Mouse (Mus musculus): ENCODE results near the gene Zc3h12b.
"Not testable (repeated sequence)": the region's sequence is repeated elsewhere in the genome, so short reads cannot be mapped to it uniquely, and the experiment has no call there.

The Zc3h12b gene

DNA sequence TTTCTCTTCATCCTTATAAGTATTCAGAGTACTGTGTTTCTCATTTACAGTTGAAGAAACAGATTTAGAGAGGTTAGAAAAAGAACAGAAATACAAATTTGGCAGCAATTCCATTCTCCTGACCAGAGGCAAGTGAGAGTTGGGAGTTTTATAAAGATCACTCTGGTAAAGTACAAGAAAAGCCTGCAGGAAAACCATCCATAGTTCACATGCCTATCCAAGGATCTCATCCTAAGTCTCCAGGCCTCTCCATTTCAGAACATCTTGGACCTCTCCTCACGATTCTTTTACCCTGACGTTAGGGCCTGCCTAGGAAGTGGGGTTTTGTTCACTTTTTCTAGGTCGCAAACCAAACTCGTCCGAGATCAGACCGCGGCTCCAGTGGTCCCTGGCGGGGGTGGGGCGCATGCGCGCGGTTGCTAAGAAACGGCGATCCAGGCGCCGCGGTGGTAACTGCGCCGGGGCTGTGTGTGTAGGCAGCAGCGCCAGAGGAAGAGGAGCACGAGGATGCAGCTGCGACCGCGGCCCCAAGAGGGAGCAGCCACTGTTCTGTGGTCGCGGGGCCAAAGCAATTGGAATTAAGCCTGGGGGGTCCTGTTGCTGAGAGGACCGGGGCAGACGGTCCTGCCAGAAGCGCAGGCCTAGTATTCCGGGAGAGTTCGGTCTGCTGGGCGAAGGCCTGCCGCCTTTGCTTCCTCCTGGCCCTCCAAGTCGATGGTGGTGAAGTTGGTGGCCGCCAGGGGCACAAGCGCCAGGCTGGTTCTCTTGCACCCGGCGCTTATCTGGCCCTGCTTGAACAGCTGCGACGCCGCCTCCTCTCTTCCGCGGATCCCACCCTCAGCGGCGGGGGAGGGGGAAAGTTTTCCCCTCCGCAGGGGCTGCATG is at the start of gene Zc3h12b:
TSS of gene Zc3h12b (plus strand) at position 452 of the 885 bp plus-strand sequence.
- peak; percentile 77 for DNase-seq (ENCODE audit: low spot score)

DNA sequence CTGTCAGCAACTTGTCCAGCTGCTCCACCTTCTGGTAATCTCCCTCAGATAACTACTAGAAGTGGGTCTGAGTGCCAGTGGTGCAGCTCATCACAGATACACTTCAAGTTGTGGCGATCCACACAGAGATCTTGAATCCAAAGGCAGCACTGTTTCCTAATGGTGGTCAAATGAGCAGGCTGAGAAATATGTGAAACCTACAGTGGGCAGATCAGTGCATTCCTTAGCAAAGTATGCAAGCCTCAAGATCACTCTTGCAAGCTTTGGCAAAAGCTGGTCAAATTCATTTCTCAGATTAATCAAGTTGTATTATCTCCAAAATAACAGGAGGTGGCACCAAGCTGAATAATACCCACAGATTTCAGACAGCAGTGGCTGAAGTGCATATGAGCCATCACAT is 29.3 kb upstream of the Zc3h12b start:
- DNase-seq (ENCODE audit: low spot score): no peak

DNA sequence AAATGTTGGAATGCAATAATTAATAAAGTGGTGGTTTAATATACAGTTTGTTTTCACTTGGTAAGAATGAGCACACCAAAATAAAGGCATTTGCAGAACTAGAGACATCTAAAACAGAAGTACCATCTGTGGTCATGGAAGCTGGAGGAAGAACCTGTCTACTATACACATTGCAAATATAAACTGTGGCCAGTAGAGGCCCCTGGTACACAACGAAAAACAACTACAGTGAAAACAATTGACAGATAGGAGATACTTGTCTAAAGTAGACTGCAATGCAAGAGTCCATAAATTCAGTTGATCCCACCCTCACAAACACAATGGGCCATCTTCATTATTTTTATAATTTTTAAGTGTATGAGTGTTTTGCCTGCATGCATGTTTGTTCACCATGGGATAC is 24.4 kb upstream of the Zc3h12b start:
- DNase-seq (ENCODE audit: low spot score): no peak

DNA sequence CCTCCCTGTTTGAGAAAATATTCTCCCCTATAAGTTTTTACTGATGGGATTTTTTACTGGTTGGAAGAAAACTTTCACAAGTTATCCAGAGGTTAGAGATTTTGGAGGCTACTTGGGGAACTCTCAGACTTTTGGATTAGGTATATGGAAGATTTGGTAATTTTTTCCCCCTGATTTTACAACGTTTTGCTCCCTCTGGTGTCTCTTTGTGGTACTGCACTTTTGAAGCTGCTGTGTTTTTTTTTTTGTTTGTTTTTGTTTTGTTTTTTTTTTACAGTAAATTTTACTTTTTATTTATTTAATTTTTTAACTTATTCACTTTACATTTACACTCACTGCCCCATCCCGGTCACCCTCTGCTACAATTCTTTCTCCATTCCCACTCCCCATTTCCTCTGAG is 26.8 kb downstream of the Zc3h12b start:
- no peak for DNase-seq (ENCODE audit: low spot score)

DNA sequence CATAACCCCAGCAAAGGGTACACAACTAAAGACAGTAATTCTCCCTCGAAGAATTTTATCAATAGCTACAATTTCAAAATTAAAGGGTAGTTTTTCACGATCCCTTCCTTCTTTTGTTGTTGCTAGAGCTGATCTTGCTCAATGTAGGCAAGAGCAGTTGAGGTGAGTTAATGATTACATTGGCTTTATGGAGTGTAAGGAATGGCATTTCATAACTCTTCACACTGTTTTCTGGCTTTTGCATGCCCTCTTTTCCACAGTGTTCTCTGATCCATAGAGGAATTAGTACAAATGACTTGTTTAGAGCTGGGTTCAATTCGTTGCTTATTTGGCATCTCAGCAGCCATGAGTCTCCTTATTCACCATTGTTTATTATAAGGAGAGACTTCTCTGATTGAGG is 84.4 kb downstream of the Zc3h12b start:
- no peak for DNase-seq (ENCODE audit: low spot score)

DNA sequence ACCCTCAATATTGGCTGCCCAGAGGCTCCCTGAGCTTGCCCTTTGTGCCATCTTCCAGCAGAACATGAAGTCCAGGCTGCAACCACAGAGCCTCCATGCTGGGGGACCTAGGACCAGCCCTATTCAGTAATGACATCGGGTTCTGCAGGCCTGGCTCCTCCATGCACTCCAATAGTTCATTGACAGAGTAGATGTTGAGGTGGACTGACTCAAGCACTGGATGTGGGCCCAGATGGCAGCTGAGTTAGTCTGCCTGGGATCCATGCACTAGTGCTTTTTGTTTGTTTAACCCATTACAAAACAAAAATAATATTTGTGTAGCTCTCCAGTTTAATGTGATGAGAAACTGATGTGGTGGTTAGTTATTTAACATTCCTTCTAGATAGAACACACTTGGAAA is 90.3 kb downstream of the Zc3h12b start:
- DNase-seq (ENCODE audit: low spot score): no peak

DNA sequence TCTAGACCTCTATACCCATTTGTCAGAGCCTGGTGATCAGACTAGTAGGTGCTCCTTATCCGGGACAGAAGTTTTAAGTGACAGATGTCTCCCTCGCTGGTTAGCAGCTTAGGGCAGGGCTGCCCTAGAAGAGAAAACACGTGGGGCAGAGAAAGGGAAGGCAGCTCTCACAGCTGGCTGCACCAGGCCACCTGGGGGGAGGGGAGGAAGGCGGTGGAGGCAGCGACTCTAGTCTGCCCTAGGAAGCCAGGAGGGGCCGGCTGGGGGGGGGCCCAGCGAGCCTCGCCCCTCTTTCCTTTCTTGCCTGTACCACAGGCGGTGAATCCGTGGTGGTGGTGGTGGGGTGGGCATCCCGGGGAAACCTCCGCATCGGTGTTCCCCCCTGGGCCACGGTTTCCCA is 141.3 kb downstream of the Zc3h12b start:
- DNase-seq (ENCODE audit: low spot score): no peak

DNA sequence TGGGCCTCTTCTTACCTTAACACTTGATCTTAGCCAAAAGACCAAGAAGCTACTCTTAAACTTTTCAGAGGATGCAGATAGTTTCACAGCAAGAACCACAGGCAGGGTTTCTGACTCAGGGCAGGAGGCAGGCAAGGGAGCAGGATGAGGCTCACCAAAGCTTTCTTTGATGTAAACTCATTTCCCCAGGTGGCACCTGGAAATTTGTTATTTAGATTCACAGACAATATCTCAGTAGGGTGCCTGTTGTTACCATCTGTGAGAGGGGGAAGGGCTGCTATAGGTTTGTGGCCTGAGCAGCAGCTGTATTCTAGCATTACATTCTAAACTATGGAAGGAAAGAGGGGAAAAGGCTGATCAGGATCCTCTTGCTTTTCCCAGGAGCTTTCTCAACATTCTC is 169.6 kb downstream of the Zc3h12b start:
- no peak for DNase-seq (ENCODE audit: low spot score)

DNA sequence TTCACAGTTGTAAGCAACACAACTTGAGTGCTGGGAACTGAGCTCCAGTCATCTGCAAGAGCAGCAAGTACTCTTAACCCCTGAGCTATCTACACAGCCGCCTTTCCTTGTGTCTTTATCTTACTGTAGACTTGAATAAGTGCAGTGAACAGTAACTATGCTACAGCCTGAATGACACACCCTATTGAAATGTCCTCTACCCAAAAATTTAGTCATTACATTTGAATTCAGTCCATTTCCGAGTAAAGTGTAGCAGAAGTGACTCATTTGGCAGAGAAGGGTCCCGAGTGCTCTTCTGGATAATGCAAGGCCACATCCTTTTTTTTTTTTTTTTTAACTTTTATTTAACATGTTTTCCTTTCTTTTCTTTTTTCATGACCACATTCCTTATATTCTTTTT is 191.2 kb downstream of the Zc3h12b start:
- no peak for DNase-seq (ENCODE audit: low spot score)

DNA sequence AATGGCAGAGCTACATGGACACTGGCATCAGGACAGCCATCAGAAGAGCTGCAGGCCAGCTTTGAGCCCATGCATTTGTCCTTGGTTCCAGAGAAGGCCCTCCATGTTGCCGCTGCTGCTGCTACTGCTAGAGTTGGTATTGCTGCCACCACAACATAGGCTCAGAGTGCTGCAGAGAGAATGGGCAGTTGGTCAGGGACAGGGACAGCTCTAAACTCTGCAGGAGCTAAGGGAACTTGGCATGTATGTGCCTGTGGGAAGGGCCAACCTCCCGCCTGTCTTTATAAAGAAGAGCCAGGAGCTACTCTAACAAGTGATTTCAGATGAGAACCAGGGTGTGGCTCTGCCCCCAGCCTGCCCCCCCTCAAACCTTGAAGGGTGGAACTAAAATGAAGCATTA is 224.0 kb downstream of the Zc3h12b start:
- DNase-seq (ENCODE audit: low spot score): no peak

DNA sequence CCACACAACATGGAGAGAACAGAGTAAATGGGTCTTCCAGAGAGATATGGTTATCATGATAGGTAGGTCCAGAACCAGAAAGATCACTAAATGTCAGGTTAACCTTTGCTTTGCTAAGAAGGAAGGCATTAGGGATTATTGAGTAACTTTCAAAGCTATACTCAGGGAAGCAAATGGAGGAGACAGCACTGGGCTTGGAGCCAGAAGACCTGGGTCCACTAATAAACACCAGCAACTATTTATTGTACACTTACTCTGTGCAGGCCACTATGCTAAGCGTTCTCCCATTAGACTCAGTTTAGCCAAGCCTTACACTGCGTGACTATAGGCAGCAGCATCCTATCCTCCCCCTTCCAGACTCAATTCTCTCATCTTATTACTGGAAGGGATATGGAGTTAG is 234.0 kb downstream of the Zc3h12b start:
- DNase-seq (ENCODE audit: low spot score): no peak

DNA sequence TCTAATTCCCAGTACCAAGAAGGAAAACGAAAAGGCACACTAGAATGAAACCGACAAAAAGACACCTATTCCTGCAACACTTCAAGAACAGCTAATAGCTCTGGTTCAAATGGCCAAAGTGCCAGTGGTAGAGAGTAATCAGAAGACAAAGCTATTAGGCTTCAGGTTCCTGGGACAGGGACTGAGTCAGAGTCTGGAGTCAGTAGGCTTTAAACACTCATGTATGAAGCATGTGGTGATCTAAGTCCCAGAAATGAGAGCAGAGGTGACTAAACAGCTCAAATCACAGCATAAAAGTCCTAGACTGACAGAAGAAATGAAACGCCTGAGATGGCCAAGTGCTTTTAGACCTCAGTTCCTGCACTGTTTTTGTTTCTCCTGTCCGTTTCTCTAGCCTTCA is 236.7 kb downstream of the Zc3h12b start:
- DNase-seq (ENCODE audit: low spot score): no peak

DNA sequence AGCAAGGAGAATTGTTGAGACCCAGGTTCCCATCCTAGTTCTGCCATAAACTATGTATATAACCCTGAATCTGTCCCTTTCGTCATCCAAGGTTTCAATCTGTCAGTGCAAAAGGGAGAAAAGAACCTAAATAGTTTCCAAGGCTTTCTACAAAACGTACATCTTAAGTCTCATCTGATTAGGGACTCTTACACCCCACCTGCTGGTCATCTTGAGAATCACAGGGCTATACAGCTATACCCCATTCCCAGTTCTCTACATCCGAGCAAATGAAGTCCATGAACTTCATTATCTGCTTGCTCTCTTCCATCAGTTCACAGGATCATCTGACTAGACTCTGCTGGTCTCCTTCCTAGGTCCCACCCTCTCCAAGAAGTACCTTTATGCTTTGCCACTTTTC is 239.3 kb downstream of the Zc3h12b start:
- no peak for DNase-seq (ENCODE audit: low spot score)

DNA sequence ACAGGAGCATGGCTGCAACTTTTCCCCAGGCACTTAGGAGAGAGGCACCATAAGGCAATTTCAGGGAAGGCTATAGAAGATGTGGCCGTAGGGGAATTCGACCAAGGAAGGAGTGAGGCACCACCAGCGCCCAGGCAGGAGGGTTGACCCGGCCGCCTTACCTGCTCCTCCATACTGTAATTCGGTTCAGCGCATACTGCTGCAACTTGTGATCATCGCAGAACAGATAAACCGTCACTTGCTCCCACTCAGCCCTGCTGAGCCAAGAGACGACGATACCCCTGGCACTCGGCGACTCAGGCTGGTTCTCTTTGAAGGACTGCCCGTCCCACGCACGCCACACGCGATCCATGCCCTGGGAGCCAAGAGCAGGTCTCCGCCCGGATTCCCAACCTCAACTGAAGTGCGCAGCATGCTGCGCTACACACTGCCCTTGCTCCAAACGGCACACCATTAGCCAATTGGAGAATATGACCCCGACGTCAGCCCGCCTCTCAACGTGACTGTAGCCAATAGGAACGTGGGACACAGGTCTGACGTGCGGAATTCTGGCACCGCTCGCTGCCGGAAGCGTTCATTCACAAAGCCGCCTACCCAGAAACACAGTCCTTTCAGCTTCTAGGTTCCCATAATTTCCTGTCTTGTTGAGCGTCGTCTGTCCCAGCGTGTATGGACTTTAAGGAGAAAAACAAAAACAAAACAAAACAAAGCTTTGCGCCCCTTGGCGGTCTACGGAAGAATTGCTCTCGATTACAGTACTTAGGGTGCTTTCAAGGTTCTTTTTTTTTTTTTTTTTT is 245.2 kb downstream of the Zc3h12b start, which contains the start of gene Las1l:
TSS of gene Las1l (minus strand) at position 466 of the 797 bp plus-strand sequence.
- DNase-seq (ENCODE audit: low spot score): peak; percentile 92

DNA sequence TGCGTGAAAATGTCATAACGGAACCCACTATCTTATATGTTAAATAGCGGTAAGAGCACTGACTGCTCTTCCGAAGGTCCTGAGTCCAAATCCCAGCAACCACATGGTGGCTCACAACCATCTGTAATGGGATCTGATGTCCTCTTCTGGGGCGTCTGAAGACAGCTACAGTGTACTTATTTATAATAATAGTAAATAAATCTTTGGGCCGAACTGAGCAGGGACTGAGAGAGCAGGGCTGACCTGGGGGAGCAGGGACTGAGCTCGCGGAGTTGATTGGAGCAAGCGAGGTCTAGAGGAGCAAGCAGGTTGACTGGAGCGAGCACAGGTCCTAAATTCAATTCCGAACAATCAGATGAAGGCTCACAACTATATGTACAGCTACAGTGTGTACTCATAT is 246.0 kb downstream of the Zc3h12b start:
- not testable (repeated sequence) for DNase-seq (ENCODE audit: low spot score)

DNA sequence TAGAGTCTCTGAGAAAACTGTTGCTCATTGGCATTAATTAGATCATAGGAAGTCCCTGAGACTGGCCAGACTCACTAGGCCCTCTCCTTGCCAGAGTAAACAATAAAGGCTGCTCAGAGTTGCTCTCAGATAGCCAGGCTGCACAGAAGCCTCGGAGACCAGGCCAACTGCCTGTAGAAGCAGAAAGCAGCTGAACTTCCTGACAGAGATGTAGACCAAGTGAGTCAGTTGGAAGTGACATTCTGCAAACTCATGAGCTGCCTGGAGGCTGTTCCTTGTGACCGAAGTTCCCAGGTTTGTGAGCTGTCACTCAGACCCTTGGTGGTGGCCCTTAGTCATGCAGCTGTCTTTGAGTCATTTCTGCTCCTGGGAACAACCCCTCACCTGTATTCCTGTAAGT is 251.9 kb downstream of the Zc3h12b start:
- no peak for DNase-seq (ENCODE audit: low spot score)

DNA sequence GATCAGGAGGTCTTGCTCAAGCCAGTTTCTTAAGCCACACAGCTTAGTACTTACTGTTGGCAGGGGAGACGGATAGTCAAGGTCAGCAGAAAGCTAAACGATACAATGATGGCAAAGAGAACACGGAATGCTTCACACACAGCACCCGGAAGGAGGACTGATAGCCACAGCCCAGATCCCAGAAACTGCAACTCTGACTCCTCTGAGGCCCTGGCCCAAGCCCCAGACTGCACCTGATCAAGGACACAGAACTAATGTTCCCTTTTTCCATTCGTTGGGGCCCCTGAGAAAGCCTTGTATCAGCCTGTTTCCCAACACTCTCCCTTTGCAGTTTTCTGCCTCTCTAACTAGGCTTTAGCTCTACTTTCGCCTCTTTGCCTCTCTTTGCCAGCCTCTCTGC is 253.6 kb downstream of the Zc3h12b start:
- DNase-seq (ENCODE audit: low spot score): peak; percentile 58

DNA sequence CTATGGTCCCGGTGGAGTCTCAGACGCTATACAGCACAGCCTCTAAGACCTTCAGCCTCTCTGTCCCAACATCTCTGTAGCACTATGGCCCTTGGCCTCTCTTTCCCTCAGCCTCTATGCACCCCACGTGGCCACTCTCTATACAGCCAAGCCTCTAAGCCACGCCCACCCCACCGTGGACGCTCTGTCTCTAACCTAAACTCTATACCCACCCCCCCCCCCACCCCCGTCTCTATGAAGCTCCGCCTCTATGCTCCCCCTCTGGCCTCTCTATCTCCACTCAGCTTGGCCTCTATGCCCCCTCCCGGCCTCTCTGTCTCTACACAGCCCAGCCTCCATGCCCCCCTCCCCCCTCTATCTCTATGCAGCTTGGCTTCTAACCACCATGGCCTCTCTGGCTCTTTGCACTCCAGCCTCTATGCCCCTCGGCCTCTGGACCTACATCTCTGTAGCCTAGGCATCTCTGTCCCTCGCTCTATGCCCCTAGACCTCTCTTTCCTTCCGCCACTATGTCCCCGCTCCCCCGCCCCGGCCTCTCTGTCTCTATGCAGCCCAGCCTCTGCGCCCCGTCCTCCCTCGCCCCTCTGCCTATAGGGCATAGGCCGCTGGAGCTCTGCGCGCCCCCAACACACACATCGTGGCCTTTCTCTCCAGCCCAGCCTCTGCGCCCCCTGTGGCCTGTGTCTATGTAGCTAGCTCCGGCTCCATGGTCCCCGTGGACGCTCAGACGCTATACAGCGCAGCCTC is 256.5 kb downstream of the Zc3h12b start:
- peak; percentile 83 for DNase-seq (ENCODE audit: low spot score)

DNA sequence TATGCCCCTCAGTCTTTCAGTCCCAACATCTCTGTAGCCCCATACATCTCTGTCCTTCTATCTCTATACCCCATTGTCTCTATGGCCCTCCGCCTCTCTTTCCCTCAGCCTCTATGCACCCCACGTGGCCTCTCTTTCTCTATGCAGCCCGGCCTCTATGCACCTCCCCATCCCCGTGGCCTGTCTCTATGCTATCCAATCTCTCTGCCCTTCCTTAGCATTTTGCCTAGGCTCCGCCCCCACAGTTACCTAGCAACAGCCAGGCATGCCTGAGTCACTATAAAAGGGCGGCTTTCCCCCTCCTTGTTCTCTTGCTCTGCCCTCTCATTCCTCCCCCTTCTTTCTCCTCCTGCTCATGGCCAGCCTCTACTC is 257.1 kb downstream of the Zc3h12b start:
- DNase-seq (ENCODE audit: low spot score): peak; percentile 87

DNA sequence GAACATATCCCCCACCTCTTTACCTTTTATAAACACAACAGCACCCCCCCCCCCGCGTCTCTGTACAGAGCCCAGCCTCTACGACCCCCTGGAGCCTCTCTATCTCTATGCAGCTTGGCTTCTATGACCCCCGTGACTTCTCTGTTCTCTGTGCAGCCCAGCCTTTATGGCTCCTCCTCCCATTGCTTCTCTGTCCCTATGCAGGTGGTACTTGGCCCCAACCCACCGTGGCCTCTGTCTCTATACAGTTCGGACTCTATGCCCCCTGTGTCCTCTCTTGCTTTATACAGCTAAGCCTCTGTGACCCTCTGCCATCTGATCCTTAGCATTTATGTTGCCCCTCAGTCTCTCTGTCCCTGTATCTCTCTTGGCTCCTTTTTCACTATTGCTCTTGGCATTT is 257.6 kb downstream of the Zc3h12b start:
- no peak for DNase-seq (ENCODE audit: low spot score)

DNA sequence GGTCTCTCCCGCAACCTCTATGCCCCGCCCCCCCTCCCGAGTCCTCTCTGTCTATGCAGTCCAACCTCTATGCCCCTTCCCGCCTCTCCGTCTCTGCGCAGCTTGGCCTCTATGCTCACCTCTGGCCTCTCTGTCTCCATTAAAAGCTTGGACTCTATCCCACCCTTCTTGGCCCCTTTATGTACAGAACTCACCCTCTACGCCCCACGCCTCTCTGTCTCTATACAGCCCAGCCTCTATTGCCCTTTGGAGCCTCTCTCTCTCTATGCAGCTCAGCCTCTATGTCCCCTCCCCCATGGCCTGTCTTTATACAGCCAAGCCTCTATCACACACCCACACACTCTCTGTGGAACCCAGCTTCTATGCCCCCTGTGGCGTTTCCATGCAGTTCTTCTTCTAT is 258.5 kb downstream of the Zc3h12b start:
- no peak for DNase-seq (ENCODE audit: low spot score)
